Mouse (Mus musculus) B cell, adult 67 days (primary cell): ENCODE data around the gene Vmn1r84. TPM values are rescaled to one million over a fixed set of nuclear protein-coding genes. Genes with fewer than 3 reads are reported as not detected.

ENCODE experiments used
- total RNA-seq, 2 experiments: library from RNA; stranded (reverse); gene quantifications; 4 replicates each; pipeline ENCODE4 v1.2.4; 2023

The Vmn1r84 gene
- total RNA-seq, result not detected

DNA sequence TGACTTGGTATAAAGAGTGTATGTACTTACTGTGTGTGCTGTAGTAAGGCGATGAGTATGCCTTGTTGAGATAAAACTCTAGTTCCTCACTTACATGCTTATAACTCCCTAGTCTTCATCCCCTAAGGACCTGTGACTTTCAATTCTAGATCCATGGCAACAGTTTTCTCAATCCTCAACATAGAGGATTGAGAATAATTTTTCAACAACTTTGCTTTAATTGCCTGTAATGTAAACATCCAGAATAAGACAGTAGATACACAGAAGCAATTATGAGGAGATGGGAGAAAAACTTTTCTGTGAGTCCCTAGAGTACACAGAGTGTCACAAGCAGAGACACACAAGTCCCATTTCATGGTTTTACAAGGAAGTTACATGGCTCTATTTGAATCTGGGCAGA, at the start of gene Vmn1r84:
TSS of gene Vmn1r84 (minus strand) at position 101 of the 400 bp plus-strand sequence.

GRCm38 (mm10) chr7:12329381-12329780, 39.7 kb downstream of the Vmn1r84 start, which contains the start of gene Vmn1r83:
Vmn1r83 (minus strand) TSS chr7:12329481.

Other genes starting within 250 kb of the Vmn1r84 start
- not detected for gene Vmn1r78, start 219.0 kb downstream of the Vmn1r84 start, total RNA-seq
- not detected for gene Vmn1r79, start 198.0 kb downstream of the Vmn1r84 start, total RNA-seq
- gene Vmn1r80, start 180.0 kb downstream of the Vmn1r84 start, total RNA-seq, result not detected
- not detected for gene Vmn1r81, start 101.0 kb downstream of the Vmn1r84 start, total RNA-seq
- not detected for gene Vmn1r82, start 68.8 kb downstream of the Vmn1r84 start, total RNA-seq
- under 1 TPM in 1 of 2 experiments, not detected in 1; 0.21 TPM for gene Vmn1r83, start 39.8 kb downstream of the Vmn1r84 start, total RNA-seq
- 1 to 10 TPM; 3.3 to 3.8 TPM for gene Zfp551, start 53.5 kb upstream of the Vmn1r84 start, total RNA-seq
- gene Zfp606, start 109.0 kb upstream of the Vmn1r84 start, total RNA-seq, result 10 to 100 TPM; 10.1 to 12.3 TPM
- not detected for gene 2900092C05Rik, start 143.2 kb upstream of the Vmn1r84 start, total RNA-seq
- under 1 TPM; 0.06 TPM for gene Vmn2r53, start 239.5 kb upstream of the Vmn1r84 start, total RNA-seq